Mouse (Mus musculus) naive thymus-derived CD4-positive, alpha-beta T cell, adult 2 months (primary cell): Measurements from ENCODE around the gene Dgcr8.

ENCODE experiments used
- DNase-seq: peaks from one replicate; pipeline ENCODE4 v3.0.0-alpha.2; 2011; ENCODE audit warnings: low read depth

Dgcr8 gene

GRCm38 (mm10) chr16:18249364-18249967, 39.6 kb downstream of the Dgcr8 start:
- DNase-seq, result peak; percentile 57

GRCm38 (mm10) chr16:18248433-18249363, 40.3 kb downstream of the Dgcr8 start, which contains the start of the genes Trmt2a and Ranbp1:
Gene Trmt2a (plus strand): TSS chr16:18248679.
Gene Ranbp1 (minus strand): TSS chr16:18248732.
- DNase-seq, result peak; percentile 98

- DNase-seq, result no peak
Observed at GRCm38 (mm10) chr16:18247521-18248399, 41.3 kb downstream of the Dgcr8 start.

GRCm38 (mm10) chr16:18241581-18241980, 47.5 kb downstream of the Dgcr8 start:
- DNase-seq, result no peak

- DNase-seq, result no peak
Observed at GRCm38 (mm10) chr16:18236676-18237501, 52.2 kb downstream of the Dgcr8 start.

- peak; percentile 45 for DNase-seq
Observed at GRCm38 (mm10) chr16:18235389-18236065, 53.5 kb downstream of the Dgcr8 start.

- DNase-seq, result peak; percentile 60
Observed at GRCm38 (mm10) chr16:18234671-18235388, 54.2 kb downstream of the Dgcr8 start, which contains the start of gene Zdhhc8. Gene Zdhhc8 (minus strand): TSS chr16:18235136.

- peak; percentile 44 for DNase-seq
Observed at GRCm38 (mm10) chr16:18233919-18234670, 55.0 kb downstream of the Dgcr8 start.

- peak; percentile 32 for DNase-seq
Observed at GRCm38 (mm10) chr16:18233451-18233850, 55.6 kb downstream of the Dgcr8 start.

- DNase-seq, result no peak
Observed at GRCm38 (mm10) chr16:18231451-18231850, 57.6 kb downstream of the Dgcr8 start.

GRCm38 (mm10) chr16:18231047-18231446, 58.0 kb downstream of the Dgcr8 start:
- no peak for DNase-seq

GRCm38 (mm10) chr16:18230617-18231016, 58.4 kb downstream of the Dgcr8 start:
- no peak for DNase-seq

GRCm38 (mm10) chr16:18229622-18230021, 59.4 kb downstream of the Dgcr8 start:
- no peak for DNase-seq

GRCm38 (mm10) chr16:18228856-18229255, 60.2 kb downstream of the Dgcr8 start:
- DNase-seq, result no peak

- DNase-seq, result no peak
Observed at GRCm38 (mm10) chr16:18227897-18228422, 61.1 kb downstream of the Dgcr8 start.

- no peak for DNase-seq
Observed at GRCm38 (mm10) chr16:18227187-18227586, 61.9 kb downstream of the Dgcr8 start.

GRCm38 (mm10) chr16:18222188-18222587, 66.9 kb downstream of the Dgcr8 start:
- no peak for DNase-seq

- no peak for DNase-seq
Observed at GRCm38 (mm10) chr16:18221543-18221898, 67.5 kb downstream of the Dgcr8 start.
